Mouse (Mus musculus): Measurements from ENCODE around the gene Bex3.
"Not testable (repeated sequence)": the region's sequence is repeated elsewhere in the genome, so short reads cannot be mapped to it uniquely, and the experiment has no call there.

Gene Bex3

GRCm38 (mm10) chrX:136269743-136270392 is at the start of gene Bex3:
Gene Bex3 (plus strand): TSS chrX:136270253.
- TF ChIP-seq GATA4 (IDR thresholded peaks at IDR 0.05; ENCODE audit: insufficient replicate concordance, low read length) = not testable (repeated sequence)

DNA sequence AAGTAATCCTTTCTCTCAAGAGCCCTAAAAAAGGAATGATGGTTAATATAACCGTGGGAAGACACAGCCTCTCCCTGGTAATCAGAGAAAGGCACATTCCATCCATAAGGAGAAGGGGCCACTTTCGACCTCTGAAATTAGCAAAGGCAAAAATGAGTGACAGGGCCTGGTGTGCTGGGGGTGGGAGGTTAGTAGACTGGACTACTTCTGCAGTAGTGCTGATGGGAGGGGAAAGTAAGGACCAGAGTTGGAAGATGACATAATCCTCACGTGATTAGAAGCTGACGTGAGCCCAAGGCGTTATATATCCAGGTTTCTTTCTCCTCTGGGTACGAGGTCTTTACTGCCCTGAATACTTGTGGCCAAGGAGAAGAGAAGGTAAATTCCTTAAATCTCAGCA is 46.3 kb upstream of the Bex3 start:
- TF ChIP-seq GATA4 (IDR thresholded peaks at IDR 0.05; ENCODE audit: insufficient replicate concordance, low read length) = no peak

DNA sequence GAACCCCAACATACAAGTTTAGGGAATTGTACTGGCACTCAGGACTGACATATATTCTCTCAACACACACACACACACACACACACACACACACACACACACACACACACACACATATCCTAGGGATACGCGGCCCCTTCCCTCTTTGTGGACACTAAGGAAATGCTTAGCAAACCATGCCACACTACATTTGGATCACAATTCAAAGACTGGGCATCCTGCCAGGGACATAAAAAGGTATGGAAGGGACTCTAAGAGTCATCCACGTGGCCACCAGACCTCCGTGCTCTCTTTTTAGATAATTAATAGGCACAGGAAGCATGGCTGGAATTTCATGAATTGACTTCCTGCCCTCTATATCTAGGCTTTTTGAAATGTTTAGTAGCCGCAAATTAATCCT is 42.3 kb upstream of the Bex3 start:
- no peak for TF ChIP-seq GATA4 (IDR thresholded peaks at IDR 0.05; ENCODE audit: insufficient replicate concordance, low read length)

GRCm38 (mm10) chrX:136238118-136238517 is 31.9 kb upstream of the Bex3 start:
- TF ChIP-seq GATA4 (IDR thresholded peaks at IDR 0.05; ENCODE audit: insufficient replicate concordance, low read length) = no peak

GRCm38 (mm10) chrX:136243181-136243580 is 26.9 kb upstream of the Bex3 start:
- no peak for TF ChIP-seq GATA4 (IDR thresholded peaks at IDR 0.05; ENCODE audit: insufficient replicate concordance, low read length)

DNA sequence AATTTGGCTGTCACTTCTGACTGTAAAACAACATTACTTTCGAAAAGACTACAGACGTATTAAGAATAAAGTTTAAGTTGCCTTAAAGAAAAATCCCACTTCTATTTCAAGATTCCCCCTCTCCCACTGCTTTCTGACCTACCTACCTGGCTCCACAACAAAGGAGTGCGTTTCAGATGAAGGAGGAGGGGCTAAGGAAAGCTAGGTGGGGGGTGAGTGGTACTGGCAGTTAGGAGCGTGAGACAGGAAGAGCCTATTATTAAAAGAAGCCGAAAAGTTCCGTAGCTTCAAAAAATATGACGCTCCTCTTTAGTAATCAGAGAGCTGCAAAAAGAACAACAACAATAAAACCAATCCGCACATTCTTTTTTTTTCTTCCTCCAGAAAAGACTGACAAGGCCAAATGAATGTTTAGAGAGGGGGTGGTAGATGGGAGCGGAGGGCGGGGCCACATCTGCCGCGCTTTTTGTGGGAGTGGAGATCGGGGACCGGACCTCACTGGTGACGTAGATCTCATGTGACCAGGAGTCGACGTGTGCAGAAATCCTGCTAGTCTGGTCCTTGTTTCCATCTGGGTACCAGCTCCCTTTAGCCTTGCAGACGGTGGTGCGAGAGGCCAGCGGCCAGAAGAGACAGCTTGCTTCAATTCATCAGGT is 25.4 kb upstream of the Bex3 start, which contains the start of gene Tceal9:
Gene Tceal9, plus strand, starts transcription at position 506 of the 656 bp plus-strand sequence.
- no peak for TF ChIP-seq GATA4 (IDR thresholded peaks at IDR 0.05; ENCODE audit: insufficient replicate concordance, low read length)

GRCm38 (mm10) chrX:136245521-136246071 is 24.5 kb upstream of the Bex3 start:
- TF ChIP-seq GATA4 (IDR thresholded peaks at IDR 0.05; ENCODE audit: insufficient replicate concordance, low read length) = no peak

- no peak for TF ChIP-seq GATA4 (IDR thresholded peaks at IDR 0.05; ENCODE audit: insufficient replicate concordance, low read length)
Measured at GRCm38 (mm10) chrX:136248811-136249210, 21.2 kb upstream of the Bex3 start.

- no peak for TF ChIP-seq GATA4 (IDR thresholded peaks at IDR 0.05; ENCODE audit: insufficient replicate concordance, low read length)
Measured at GRCm38 (mm10) chrX:136249671-136250070, 20.4 kb upstream of the Bex3 start.

- no peak for TF ChIP-seq GATA4 (IDR thresholded peaks at IDR 0.05; ENCODE audit: insufficient replicate concordance, low read length)
Measured at GRCm38 (mm10) chrX:136252023-136252729, 17.9 kb upstream of the Bex3 start.

- no peak for TF ChIP-seq GATA4 (IDR thresholded peaks at IDR 0.05; ENCODE audit: insufficient replicate concordance, low read length)
Measured at GRCm38 (mm10) chrX:136267720-136268119, 2.3 kb upstream of the Bex3 start.

GRCm38 (mm10) chrX:136268173-136268572 is 1.9 kb upstream of the Bex3 start:
- no peak for TF ChIP-seq GATA4 (IDR thresholded peaks at IDR 0.05; ENCODE audit: insufficient replicate concordance, low read length)

DNA sequence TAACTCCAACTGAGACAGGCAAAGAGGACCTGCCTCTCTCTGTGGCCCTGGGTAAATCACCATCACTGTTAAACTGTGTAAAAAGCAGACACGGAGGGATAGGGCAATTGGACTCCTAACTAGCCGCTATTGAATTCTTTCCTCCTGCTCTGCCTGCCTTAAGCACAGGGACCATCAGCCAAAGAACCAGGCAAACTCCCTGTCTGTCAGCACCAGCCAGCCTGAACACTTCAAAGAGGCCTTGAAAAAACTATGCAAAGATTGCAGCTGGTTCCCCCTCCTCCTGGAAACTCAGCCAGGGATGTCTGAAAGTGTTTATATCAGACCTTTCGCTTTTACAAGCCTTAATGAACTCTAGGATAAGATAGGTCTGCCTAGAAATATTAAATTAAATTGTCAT is 4.5 kb downstream of the Bex3 start:
- no peak for TF ChIP-seq GATA4 (IDR thresholded peaks at IDR 0.05; ENCODE audit: insufficient replicate concordance, low read length)

GRCm38 (mm10) chrX:136275386-136275785 is 5.3 kb downstream of the Bex3 start:
- TF ChIP-seq GATA4 (IDR thresholded peaks at IDR 0.05; ENCODE audit: insufficient replicate concordance, low read length) = no peak

DNA sequence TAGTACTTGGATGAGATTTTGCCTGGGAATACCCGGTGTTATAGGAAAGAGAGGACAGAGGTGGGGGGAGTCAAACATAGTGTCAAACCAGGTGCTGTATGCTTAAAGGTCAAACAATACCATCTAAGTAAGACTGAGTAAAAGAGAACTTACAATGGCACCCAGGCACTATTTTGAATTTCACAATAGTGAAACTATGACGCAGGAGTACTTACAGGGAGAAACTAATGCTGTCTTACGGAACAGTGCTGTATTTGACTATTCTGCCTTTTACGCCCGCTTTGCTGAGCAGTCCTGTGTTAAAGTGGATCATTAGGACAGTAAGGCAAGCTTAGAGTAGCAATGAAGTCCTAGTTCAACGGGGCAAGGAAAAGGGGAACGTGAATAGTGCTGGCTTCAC is 7.5 kb downstream of the Bex3 start:
- no peak for TF ChIP-seq GATA4 (IDR thresholded peaks at IDR 0.05; ENCODE audit: insufficient replicate concordance, low read length)

GRCm38 (mm10) chrX:136278401-136278800 is 8.3 kb downstream of the Bex3 start:
- TF ChIP-seq GATA4 (IDR thresholded peaks at IDR 0.05; ENCODE audit: insufficient replicate concordance, low read length) = no peak

All from liver, adult (tissue).